Mouse (Mus musculus) liver, adult 2 months (tissue): ENCODE measurements around the gene Arhgap10.

Experiments
- CTCF ChIP-seq: fragments of 200-500 bp; IDR thresholded peaks from 2 replicates; pipeline ENCODE4 v1.5.1; 2011; ENCODE audit warnings: low read depth, low read length, control low read depth
- POLR2A ChIP-seq: fragments of 200-500 bp; IDR thresholded peaks from 2 replicates; pipeline ENCODE4 v1.6.1; 2011; ENCODE audit warnings: low read length, control low read depth; ENCODE audit not compliant: insufficient read depth; ENCODE audit errors: extremely low read depth

DNA sequence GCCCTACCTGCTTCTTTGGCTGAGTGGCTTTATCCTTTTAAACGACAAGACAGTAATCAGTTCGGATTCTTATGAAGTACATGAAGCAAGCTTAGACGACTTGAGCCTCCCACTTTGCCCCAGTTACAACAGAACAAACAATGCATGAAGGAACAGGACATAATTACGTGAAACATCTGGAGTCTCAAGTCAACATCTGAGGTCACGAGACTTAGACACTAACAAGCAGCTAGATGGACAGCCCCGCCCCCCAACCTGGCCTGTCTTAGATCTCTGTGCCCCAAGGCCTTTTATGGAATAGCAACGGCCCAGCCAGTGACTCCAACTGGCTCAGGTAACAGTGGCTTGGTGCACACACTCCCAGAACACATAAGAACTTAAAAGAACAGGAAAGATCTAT lies 44.0 kb downstream of the Arhgap10 start:
- TF ChIP-seq CTCF (no peak), POLR2A (no peak)
